Mouse (Mus musculus) regulatory T cell (primary cell): ENCODE data around the gene Cpxm1.

ENCODE experiments used
- in situ Hi-C: fragments of 300-600 bp; cut with MboI, MseI; formaldehyde crosslinking; loops from one replicate; pipeline ENCODE4 v1.15.1; 2025; ENCODE audit warnings: high pct_unique_total_duplicates

Gene Cpxm1

GRCm38 (mm10) chr2:130397186-130397985, at the start of gene Cpxm1:
Cpxm1 (minus strand) TSS chr2:130397574.
- in situ Hi-C loops, result no loop called here

- in situ Hi-C loops, result no loop called here
Measured at GRCm38 (mm10) chr2:130442162-130442561, 44.8 kb upstream of the Cpxm1 start.

GRCm38 (mm10) chr2:130439840-130440480, 42.6 kb upstream of the Cpxm1 start:
- in situ Hi-C loops, result no loop called here

- in situ Hi-C loops, result no loop called here
Measured at GRCm38 (mm10) chr2:130438861-130439260, 41.5 kb upstream of the Cpxm1 start.

DNA sequence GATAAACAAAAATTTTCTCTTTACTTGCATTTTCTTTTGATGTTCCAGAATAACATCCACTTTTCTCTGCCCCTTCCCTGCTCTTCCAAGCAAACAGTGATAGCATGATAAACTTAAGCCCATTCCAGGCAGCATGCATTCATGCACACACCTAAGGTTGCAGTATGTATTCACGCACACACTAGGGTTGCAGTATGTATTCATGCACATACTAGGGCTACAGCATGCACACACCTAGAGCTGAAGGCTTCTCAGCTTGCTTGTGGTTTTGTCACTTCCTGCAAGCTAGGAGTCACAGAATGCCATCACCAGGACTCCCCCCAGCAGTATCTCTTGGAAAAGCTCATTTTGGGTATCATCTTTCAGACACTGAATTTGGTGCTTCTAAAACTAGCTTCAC, 39.4 kb upstream of the Cpxm1 start:
- in situ Hi-C loops, result no loop called here

- in situ Hi-C loops, result no loop called here
Measured at GRCm38 (mm10) chr2:130433152-130433551, 35.8 kb upstream of the Cpxm1 start.

- in situ Hi-C loops, result no loop called here
Measured at GRCm38 (mm10) chr2:130432157-130432556, 34.8 kb upstream of the Cpxm1 start.

GRCm38 (mm10) chr2:130430484-130430883, 33.1 kb upstream of the Cpxm1 start:
- in situ Hi-C loops, result no loop called here

- in situ Hi-C loops, result no loop called here
Measured at GRCm38 (mm10) chr2:130429851-130430250, 32.5 kb upstream of the Cpxm1 start.

GRCm38 (mm10) chr2:130425112-130425511, 27.7 kb upstream of the Cpxm1 start:
- in situ Hi-C loops, result no loop called here

DNA sequence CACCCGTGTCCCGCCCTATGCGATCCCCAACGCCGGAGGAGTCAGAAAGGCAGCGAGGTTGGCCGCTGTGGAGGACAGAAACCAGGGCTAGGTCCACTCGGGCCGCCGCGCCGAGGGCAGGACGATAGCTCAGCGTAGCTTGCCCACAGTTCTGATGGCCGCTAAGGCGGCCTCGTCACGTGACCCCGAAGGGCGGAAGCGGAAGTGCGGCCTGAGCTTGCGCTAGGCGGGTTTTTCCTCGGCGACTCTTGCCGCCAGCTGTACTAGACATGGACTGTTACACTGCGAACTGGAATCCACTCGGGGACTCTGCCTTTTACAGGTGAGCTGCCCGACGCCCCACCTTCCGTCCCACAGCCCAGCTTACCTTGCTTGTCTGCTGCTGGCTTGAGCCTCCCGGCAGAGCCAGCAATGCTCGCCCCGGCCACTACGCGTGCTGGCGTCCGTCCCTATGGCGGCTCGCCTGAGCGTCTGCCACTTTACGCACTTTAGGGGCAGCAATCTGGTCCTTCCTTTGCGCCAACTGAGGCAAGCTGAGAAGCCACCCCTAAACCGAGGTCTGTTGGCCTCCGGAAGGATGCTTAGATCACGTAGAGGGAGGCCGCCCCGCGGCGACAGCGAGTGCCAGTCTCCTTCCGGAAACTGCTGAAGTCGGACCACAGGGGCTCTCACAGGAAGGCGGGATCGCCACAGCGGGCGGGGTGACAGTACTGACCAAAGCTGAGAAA, 26.9 kb upstream of the Cpxm1 start, which contains the start of the genes Vps16 and Pced1a:
Gene Vps16 (plus strand): TSS at position 214 of the 728 bp plus-strand sequence.
Gene Pced1a (minus strand): TSS at position 576 of the 728 bp plus-strand sequence.
- in situ Hi-C loops, result no loop called here

- in situ Hi-C loops, result no loop called here
Measured at GRCm38 (mm10) chr2:130423397-130424125, 26.2 kb upstream of the Cpxm1 start.

- in situ Hi-C loops, result no loop called here
Measured at GRCm38 (mm10) chr2:130421781-130422620, 24.6 kb upstream of the Cpxm1 start.

DNA sequence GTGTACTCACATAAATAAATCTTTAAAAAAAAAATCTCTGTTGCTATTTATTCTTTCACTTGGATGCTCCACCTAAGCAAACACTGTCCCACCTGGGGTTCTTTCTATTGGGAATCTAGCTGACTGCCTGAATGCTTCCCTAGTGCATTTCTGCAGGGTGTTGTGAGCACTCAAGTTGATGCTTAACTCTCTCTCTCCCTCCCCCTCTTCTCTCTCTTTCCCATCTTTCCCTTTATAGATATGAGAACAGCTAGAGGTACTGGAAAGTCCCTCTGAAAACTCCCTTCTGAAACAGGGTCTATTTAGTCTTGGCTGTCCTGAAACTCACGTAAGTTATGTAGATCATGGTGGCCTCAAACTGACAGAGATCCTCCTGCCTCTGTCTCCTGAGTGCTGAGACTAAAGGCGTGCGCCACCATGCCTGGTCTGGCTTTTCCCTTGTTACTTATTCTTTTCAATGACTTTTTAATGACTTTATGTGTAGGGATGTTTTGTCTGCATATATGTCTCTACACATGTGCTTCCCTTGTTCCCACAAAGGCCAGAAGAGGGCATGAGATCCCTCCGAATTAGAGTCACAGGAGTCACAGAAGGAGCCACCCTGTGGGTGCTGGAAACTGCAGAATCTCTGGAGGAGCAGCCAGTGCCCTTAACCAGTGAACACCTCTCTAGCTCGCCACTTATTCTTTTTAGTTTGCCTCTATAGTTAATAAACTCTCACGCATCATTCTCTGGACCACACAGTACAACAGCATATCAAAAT, 16.9 kb upstream of the Cpxm1 start:
- in situ Hi-C loops, result no loop called here

DNA sequence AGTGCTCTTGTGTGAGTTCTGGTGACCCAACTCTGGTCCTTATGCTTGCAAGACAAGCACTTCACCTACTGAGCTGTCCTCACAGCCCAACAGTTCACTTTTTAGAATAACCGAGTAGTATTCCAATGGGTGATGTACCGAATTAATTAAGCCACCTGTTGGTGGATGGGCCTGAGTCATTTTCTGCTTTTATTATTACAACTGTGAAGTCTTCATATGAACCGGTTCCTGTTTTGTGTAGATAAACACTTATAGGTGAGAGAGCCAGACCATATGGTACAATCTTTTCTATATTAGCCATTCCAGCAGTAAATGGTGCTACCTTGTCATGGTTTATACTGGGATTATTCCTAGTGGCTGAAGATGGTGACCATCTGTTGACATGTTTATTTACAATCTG, 15.4 kb upstream of the Cpxm1 start:
- in situ Hi-C loops, result no loop called here

GRCm38 (mm10) chr2:130411558-130412495, 14.5 kb upstream of the Cpxm1 start:
- in situ Hi-C loops, result no loop called here

- in situ Hi-C loops, result no loop called here
Measured at GRCm38 (mm10) chr2:130408194-130408593, 10.8 kb upstream of the Cpxm1 start.

- in situ Hi-C loops, result no loop called here
Measured at GRCm38 (mm10) chr2:130406178-130406577, 8.8 kb upstream of the Cpxm1 start, which contains the start of gene Tmem239. Tmem239 (plus strand) TSS chr2:130406478.

DNA sequence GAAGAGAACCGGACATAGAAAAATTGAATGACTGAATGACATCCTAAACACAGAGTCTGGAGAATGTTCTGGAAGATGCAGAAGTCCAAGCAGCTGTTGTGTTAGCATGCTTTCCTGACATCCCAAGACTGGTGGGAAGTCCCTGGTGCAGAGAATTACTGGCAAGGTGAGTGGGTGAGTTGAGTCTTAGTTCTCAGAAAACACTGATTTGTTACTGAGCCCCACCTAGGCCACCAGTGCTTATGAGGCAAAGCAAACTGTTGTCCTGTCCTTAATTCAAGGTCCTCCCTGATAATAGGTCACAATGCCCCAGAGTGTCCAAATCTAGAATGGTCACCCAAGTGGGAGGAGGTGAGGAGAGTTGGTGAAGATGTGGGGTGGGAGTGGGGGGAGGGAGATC, 7.6 kb upstream of the Cpxm1 start, which contains the start of the genes Gm28372 and 1700020A23Rik:
Gene Gm28372 (plus strand): TSS at position 301 of the 400 bp plus-strand sequence.
Gene 1700020A23Rik (plus strand): TSS at position 321 of the 400 bp plus-strand sequence.
- in situ Hi-C loops, result no loop called here
